Mouse (Mus musculus): ENCODE measurements at regions not wholly inside any gene's neighbourhood (a gene's known extent, or its start where the extent isn't known, plus 50 kb on each side); places are given as distances from the start of the nearest gene placed in this dataset.

DNA sequence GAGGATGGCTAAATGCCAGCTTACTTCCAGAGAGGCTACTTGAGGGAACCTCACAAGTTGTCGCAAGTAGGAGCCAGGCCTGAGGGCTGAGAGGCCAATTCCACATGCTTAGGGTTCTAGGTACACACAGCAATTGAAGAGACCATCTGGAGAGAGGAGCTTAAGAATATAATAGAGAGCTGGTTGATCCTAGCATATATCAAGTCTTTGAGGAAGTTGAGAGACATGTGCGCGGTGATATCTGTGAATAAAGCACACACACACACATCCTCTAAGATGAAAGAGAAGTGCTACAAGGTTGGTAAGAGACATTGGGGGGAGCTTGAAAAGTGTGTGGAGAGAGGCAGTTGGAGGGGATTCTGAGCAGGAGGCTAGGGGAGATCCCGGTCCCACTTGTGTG, 189.5 kb downstream of the Zfp462 start:
- DNase-seq: no peak

DNA sequence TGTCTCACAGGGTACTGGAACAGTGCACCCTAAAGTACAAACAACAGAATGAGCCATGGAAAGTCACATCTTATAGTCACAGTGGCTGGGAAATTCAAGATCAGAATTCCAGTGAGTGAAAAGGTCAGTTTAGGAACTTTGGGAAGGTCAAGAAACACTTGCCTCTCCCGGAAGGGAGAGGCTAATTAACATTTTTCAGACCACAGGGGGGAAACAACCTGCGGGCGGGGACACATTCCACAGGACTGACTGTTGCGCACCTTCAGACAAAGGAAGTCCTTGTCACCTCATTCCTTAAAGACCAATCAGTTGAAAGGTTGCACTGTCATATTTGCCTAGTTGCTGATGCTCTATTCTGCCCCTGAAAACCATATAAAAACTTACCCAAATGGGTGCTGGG, 189.9 kb downstream of the Zfp462 start:
- no peak for DNase-seq

DNA sequence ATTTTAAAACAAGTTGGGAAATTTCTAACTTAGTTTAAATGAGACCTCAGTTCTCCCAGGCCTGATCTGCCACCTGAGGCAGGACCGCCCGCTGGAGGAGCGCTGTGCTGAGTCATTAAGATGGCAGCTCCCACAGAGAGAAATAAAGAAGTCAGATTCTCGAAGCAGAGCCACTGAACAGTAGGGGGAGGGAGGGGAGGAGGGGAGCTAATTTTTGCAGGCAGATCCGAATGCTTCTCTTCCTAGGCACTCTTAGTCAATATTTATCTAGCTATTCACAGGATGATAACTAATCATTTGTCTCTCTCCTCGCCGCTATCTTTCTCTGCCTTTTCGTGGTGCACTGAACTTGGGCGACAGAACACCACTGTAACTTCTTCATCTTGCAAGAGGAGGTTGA, 191.4 kb downstream of the Zfp462 start:
- no peak for DNase-seq

DNA sequence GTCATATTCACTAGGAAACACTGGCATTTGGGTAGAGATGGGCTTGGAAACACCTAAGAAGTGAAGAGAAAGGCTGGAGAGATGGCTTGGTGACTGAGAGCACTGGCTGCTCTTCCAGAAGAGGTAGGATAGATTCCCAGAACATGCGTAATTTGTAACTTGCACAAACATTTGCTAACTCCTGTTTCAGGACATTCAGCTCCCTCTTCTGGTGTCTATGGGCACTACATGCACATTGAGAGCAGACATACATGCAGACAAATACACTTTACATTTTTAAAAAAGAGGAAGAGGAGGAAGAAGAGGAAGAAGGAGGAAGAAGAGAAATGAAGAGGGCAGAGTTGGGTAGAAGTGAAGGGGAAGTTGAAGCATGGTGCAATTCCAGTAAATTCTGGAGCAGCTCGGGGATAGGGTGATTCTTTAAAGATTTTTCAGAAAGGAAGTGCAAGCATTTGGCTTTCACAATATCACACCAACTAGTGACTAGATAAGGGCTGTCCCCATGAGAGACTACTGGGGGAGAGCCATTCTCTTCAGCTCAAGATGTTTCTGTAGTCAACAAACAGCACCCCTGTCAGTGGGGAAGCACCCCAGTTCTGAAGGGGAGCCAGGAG, 193.0 kb downstream of the Zfp462 start:
- no peak for DNase-seq

DNA sequence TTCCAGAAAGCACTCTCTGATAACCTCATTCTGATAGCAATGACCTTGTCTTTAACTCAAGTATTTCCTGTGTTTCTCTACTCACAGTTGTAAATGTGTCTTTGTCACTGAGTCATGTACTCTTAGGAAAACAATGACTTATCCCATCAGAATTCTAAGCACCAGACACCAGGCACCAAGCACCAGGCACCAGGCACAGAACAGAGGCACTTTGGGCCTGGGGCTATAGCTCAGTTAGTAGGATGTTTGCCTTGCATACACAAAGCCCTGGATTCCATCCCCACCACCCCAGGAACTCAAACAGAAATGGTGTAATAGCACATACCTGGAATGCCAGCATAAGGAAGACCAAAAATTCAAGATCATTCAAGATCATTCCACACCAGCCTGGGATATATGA, 196.5 kb downstream of the Zfp462 start:
- DNase-seq: no peak

DNA sequence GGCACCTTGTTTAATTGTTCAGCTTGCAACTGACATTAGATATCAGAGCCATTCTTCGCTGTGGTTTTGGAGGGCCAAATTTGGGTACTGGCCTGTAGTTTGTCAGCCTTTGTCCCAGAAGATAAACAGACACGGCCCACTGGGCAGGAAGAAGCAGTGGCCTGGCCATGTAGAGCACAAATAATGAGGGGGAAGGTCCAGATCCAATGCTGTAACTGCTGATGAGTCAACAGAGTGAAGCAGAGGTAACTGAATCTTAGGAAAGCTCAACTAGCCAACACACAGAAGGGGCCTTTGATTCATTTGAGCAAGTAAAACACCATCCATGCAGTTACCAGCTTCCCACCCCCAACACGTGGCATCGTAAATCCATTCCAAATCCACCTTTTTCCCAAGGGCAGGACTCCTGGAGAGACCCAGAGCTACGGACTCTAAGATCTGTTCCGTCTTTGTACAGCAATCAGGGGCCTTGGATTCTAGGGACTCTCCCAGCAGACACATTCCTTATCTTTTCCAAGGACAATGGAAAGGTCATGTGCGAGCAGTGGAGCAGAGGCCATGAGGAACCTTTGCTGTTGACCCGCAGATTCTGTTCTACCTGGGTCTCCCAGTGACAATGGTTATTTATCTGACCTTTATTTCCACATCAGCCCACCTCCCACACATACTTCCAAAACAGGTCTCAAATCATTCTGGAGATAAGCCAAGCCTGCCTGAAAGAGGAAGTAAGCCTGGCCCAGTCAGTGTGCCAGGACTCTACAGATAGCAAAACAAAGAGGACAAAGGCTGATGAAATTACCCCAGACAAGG, 197.3 kb downstream of the Zfp462 start:
- DNase-seq: no peak

DNA sequence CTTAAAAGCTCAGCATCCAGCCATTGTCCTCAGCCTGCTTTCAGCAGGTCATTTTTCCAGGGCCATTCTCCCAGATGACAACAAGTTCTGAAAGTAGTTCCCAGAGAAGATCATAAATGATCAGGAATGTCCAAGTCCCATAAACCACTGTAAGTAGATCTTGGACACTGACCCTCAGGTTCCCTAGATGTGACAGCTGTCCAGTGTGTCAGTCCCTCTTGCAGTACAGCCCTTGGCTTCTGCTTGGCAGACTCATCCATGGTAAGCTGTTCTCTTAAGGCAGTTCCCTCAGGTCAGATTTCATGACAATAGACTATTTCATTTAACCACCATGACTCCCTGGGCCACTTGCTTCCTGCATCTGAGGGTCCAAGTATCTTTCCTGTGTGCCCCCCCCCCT, 198.6 kb downstream of the Zfp462 start:
- no peak for DNase-seq

DNA sequence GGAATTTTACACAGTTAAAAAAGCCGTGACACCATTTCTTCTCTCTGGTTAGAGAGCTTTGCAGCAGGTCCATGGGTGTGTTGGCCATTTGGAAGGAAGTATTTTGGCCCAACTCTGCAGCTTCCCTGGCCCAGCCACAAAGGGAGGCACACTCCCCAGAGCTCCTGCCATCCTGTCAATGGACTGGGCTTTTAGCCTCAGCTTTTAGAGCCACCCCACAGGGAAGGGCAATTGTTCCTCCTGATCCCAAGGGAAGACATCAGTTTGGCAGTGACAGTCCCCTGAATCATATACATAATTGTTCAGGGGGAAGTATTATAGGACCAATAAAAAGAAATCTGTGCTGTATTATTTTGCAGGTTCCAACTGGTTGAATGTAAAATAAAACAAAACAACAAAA, 200.1 kb downstream of the Zfp462 start:
- DNase-seq: no peak

DNA sequence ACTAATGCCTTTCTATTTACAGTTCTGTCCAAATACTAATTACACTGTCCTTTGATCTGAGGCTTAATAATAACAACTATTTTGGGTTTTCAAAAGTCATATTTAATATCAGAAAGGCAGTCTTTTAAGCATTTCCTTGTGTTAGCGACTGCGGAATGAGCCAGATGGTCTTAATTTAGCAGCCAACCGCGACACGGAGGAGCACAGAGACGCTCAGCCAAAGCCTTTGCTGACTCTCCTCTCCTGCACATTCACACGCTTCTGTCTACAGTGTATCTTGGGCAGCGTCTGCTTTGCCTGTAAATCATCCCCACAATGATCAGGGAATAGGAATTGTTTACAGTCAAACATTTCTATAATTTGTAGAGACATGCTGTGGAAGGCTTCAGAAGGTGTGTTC, 201.1 kb downstream of the Zfp462 start:
- DNase-seq: peak; percentile 19

DNA sequence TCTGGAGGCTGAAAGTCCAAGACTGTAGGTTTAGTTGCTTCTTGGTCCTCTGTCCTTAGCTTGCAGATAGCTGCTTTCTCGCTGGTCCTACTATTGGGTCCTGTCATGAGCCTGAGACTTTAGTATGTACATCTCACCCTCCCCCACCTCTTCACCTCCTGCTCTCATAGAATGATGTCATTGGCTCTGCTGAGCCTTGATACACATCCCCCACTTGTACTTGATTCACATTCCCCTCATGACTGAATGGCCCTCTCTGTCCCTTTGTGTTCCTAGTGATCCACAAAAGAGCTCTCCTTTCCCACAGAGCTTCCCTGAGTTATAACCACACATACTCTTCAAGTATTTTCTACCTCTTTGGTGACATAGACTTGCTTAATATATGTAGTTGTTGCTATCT, 201.5 kb upstream of the Rad23b start:
- DNase-seq: no peak

DNA sequence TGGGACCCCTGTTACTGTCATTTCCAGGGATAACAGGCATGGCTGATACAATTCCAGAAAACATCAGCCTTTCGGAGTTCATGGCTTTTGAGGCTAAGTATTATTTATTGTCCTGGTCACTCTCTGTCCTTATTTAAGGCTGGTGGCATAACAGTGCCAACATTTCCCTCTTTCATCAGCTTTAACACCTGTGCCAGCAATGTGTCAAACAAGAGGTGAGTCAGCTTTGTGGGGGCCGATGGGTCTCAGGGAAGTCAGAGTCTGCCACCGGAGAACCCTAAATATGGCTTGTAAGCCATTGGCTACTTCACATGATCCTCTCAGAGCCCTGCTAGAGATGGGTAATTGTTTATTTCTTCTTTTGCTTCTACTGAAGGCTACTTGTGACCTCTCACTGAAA, 195.3 kb upstream of the Rad23b start:
- no peak for DNase-seq

DNA sequence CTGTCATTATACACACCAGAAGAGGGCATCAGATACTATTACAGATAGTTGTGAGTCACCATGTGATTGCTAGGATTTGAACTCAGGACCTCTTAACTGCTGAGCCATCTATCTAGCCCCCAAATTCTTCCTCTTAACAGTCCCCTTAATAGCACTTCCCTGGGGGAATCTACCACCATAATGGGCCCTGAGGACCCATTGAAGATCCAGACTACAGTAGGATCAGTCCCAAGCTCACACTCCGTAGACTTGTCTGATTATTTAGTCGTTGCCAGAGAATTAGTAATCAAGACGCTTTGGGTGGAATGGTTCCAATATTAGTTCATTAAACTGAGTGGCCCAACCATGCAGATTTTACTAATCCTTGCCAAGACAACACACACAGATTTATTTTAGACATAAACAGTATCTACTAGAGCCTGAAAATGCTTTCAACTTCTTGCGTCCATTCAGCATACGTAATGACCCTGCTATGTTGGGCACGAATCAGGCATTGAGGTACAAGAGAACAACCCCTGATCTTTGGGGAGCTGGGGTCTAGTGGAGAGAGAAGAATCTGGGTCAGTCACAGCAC, 191.6 kb upstream of the Rad23b start:
- no peak for DNase-seq

DNA sequence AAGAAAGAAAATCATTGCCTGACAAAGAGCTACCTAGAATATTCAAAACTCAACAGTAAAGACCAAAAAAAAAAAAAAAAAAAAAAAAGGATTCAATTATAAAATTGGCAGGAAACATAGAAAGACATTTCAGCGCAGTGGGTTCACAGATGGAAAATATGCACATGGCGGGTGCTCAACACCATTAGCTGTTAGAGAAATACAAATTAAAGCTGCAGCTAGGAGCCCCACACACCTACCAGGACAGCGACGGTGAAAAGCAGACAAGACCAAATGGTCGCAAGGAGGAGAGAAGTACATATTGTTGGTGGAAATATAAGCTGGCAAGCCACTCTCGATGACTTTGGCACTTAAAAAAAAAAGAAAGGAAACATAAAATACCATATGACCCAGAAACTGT, 183.6 kb upstream of the Rad23b start:
- no peak for DNase-seq

DNA sequence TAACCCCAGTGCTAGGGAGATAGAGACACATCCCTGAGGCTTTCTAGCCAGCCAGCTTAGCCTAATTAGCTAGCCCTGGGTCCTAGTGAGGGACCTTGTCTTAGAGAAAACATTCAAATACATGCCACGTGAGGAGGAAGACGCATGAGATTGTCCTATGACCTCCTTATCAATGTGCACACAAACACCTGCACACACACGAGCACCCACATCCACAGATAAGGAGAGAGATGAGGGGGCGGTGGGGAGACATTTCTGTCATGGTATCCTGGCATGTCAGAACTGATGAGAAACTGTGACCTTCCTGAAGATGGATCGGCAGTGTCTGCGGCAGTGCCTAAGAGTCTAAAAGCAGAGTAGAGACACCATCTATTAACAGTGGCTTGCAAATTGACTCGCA, 180.8 kb upstream of the Rad23b start:
- no peak for DNase-seq

DNA sequence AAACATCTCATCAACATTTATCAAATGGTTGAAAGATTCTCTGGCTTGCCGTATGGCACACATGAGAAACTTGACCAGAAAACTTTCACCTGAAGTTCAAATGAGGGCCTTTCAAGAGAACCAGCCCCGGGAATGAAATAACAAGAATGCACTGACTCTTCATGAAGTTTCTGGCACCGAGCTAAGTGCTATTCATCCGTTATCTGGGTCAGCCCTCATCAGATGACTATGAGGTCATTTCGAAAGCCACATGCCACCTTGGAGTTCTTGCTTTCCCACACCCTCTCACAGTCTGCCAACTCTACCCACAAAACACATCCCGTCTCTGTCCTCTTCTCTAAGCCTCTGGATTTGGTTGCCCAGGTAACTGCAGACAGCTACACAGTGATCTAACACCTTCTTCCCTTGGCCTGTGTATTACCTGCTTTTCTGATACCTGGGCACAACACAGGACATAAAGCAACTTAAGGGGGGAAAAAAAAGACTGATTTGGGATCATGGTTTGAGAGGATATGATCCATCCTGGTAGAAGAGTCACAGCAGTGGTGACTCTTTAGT, 177.4 kb upstream of the Rad23b start:
- no peak for DNase-seq

DNA sequence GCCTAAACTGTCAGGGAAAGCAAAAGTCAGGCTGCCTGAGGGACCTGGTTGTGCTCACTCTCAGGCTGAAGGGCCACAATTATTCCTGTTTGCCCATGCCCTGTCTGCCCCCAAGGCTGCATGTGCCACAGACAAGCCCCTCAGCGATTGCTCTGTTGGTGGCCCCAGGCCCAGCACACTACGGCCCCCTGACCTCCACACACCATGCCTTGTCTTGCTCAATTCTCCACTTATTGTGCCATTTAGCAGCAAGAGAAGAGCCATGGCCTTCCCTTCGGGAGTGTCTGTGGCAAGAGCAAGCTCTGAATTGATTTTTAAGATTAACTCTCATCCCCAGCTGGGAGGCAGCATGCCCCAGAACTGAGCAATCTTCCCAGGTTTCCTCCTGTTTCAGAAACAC, 173.8 kb upstream of the Rad23b start:
- DNase-seq: no peak

DNA sequence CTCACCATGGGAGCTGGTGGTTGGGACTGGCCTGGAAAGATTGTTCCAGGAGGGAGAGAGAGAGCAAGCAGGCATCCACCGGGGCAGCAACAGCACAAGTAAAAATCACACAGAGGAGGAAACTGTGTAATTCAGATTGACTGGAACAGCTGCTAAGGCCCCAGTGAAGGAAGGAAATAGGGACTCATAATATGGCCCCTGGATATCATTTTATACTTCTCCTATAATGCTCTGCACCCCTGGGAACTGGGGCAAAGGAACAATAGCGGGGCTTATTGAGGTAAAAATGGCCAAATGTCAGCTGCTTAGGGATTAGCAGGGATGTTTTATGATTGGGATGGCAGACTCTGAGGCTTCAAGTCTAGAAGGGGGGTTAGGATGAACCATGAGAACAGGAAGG, 170.4 kb upstream of the Rad23b start:
- no peak for DNase-seq

DNA sequence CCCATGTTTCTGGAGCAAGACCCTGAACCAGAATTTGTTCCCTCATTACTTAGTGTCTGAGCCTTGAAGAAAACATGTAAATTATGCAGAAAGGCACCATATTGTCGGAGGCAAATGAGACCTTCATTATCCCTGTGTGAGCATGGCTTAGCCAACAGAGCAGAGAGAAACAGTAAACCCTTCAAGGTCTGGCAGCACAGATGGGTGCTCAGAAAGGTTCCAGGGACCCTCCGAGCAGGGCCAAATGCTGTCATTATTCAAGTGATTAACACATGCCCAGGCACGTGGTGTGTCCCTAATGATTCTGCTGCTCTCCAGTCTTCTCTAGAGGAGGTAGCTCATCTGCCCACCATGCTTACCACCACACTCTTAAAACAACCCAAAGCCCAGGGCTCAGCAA, 166.3 kb upstream of the Rad23b start:
- no peak for DNase-seq

DNA sequence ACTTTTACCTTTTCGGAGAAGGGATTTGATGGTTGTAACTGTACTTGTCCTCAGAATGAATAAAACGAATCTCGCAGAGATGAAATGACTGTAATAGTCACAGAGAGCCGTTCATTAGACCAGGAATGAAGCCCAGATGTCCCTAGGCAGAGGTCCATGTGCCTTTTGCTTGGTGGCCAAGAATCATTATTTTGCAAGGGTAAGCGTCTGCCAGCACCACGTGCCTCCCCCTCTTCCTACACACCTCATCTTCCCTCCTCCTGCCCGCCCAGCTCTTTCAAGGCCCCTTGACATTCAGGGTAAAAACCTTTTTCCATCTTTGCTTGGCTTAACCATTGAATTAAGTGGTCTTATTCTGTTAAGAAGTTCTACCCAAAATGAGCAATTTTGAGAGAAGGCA, 161.1 kb upstream of the Rad23b start:
- no peak for DNase-seq

DNA sequence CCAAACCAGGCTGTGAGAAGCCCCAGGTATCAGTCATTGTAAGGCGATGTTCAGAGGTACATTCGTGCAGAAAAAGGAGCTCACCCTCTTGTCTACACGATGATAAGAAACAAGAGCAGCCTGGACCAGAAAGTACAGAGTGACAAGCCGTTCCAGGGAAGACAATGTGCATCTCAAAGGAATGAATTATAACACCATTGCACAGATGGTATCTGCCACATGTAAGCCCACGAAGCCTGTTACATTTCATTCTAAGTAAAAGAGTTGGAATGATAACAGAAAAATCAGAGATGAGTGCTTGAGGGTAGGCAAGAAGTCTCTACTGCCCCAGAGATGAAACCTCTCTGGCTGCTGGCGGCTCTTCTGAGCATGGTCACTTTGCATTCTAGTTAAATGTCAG, 159.3 kb upstream of the Rad23b start:
- no peak for DNase-seq

DNA sequence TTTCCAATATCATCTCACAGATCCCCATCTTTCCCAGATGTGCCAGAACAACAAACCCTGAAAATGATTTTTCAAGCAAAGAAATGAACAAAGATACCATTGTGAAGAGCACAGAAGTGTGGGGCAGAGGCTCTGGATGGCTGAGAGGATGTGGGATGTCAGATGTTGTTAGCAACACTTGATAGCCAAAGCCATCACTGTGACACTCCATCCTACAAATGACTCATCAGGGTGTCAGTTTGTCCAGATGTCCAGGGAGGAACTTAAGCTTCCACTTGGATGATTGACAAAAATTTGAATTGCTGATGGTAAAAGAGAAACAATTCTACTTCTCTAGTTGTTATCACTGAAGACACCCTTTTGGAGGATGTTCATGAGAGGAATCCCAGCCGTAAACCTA, 155.8 kb upstream of the Rad23b start:
- DNase-seq: no peak

DNA sequence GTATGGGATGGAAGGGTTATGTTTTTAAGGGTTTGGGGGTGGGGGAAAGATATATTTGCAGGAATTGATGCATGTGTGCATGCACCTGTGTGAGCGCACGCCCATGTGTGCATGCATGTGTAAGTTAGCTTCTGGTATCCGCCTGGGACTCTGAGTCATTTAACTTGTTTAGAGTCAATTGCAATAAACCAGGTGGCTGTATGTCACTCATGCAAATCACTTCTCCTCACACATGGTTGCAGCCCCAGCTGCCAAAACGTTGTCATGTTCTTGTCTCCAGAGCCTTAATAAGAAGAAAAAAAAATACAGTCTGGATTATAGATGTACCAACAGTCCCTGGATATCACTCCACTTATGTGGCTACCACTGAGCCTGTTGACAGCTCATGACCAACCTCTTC, 155.3 kb upstream of the Rad23b start:
- no peak for DNase-seq

DNA sequence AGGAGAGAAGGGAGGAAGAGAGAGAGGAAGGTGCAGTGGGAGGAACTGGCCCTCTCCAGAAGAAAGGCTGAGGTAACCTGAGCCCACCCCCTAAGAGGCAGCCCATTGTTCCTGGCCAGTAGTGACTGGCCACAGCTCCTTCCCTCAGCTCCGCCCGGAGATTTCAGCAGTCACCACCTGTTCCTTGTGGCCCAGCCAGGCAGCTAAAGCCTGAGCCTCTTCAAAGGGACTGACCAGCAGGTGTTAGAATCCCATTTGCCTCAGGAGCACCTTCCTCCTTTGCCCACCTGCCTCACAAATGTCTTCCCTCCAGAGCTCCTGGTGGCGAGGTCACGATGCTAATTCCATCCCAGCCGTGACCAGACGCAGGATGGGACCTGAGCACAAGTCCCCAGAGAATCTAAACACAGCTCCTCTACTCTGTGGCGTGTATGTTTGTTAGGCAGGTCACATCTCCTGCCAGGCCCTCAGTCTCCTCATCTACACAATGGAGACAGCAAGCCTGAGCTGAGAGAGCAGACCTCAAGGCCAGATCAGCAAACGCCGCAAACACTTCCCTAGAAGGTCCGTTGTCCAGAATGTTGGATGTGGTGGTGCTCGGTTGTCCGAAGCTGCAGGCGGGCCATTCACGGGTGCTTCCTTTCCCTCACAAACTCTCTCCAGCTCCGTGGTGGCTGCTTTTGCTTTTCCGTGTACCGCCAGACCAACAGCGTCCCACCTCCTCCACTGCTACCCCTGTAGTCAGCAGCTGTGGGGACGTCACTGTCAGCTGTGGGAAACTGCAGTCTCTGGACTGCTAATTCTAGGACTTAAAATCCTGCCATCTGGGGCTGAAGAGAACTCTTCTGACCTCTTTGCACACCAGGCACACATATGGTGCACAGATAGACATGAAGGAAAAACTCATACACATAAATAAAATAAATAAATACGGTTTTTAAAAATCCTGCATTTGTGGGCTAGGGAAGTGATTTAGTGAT, 145.8 kb upstream of the Rad23b start:
- DNase-seq: no peak

Measured in right cerebral cortex, postnatal 25 days (tissue).